Mouse (Mus musculus): ENCODE measurements around the gene Parvg. TPM values are rescaled to one million over a fixed set of nuclear protein-coding genes. Genes with fewer than 3 reads are reported as not detected.

Gene Parvg
- 15.0 TPM for polyA plus RNA-seq (2014; fragmentation: Illumina TruSeq; extraction: RNeasy Lipid Tissue Mini Kit (QIAGEN cat#74804); ENCODE audit: low read depth, low replicate concordance)

DNA sequence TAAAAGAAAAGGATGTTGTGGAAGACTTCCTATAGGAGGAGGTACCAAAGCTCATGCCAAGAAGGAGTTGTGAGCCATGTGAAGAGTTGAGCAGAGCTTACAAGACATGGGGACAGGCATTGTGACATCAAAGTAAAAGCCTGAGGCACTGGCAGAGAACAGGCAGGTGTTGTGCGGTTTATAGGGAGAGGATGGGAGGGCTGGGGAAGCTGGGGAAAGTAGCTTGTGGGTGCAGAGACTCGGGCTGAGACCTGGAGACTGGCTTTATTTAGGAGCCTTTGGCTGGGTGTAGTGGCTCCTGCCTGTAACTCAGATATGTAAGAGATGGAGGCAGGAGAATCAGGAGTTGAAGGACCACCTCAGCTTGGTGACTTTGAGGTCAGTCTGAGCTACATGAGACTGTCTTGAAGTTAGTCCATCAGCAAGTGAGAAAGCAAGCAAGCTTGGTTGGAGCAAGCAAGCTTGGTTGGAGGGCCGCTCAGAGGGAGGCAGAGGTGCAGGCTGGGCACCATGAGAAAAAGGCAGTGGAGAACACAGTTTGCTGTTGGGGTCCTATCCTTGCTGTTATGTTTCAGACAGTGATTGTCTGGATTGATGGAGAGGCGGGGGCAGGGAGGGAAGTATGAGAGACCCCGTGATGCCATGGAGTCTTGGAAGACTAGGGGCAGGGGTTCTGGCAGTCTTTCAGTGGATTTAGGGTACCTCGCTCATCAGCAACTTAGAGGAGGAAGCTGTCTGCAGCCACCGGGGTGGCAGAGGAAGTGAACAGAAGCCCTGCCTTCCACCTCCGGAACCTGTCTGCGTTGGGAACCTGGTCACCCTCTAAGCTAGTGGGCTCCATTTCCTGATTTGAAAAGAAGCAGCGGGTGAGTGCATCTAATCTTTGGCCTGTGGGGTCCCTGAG, at the start of gene Parvg:
Gene Parvg, plus strand, starts transcription at position 61 of the 904 bp plus-strand sequence.

Other genes starting within 250 kb of the Parvg start
- gene Sult4a1, start 218.3 kb upstream of the Parvg start, polyA plus RNA-seq (2014; fragmentation: Illumina TruSeq; extraction: RNeasy Lipid Tissue Mini Kit (QIAGEN cat#74804); ENCODE audit: low read depth, low replicate concordance): 0.20 TPM
- gene Pnpla5, start 200.9 kb upstream of the Parvg start, polyA plus RNA-seq (2014; fragmentation: Illumina TruSeq; extraction: RNeasy Lipid Tissue Mini Kit (QIAGEN cat#74804); ENCODE audit: low read depth, low replicate concordance): not detected
- not detected for gene Pnpla3, start 156.2 kb upstream of the Parvg start, polyA plus RNA-seq (2014; fragmentation: Illumina TruSeq; extraction: RNeasy Lipid Tissue Mini Kit (QIAGEN cat#74804); ENCODE audit: low read depth, low replicate concordance)
- 15.7 TPM for gene Samm50, start 131.8 kb upstream of the Parvg start, polyA plus RNA-seq (2014; fragmentation: Illumina TruSeq; extraction: RNeasy Lipid Tissue Mini Kit (QIAGEN cat#74804); ENCODE audit: low read depth, low replicate concordance)
- gene Parvb, start 92.0 kb upstream of the Parvg start, polyA plus RNA-seq (2014; fragmentation: Illumina TruSeq; extraction: RNeasy Lipid Tissue Mini Kit (QIAGEN cat#74804); ENCODE audit: low read depth, low replicate concordance): 1.0 TPM
- gene Shisal1, start 123.1 kb downstream of the Parvg start, polyA plus RNA-seq (2014; fragmentation: Illumina TruSeq; extraction: RNeasy Lipid Tissue Mini Kit (QIAGEN cat#74804); ENCODE audit: low read depth, low replicate concordance): 0.34 TPM
- gene Rtl6, start 233.8 kb downstream of the Parvg start, polyA plus RNA-seq (2014; fragmentation: Illumina TruSeq; extraction: RNeasy Lipid Tissue Mini Kit (QIAGEN cat#74804); ENCODE audit: low read depth, low replicate concordance): 3.1 TPM